Mouse (Mus musculus) cerebellum, postnatal 4 days (tissue): ENCODE data around the gene Zfp759.
A peak's percentile ranks its signal among the peaks of the same experiment; 100 is the strongest.
"Not testable (repeated sequence)": the region's sequence is repeated elsewhere in the genome, so short reads cannot be mapped to it uniquely, and the experiment has no call there.

Experiments
- DNase-seq, 2 experiments: peaks; one replicate each; pipeline ENCODE4 v3.0.0; 2022; ENCODE audit warnings: low spot score in 2 of 2, mixed read lengths in 1 of 2

Gene Zfp759

GRCm38 (mm10) chr13:67121360-67121759, at the start of gene Zfp759:
TSS of gene Zfp759 (plus strand) at chr13:67121660.
- not testable (repeated sequence) for DNase-seq

- no peak for DNase-seq
Measured at GRCm38 (mm10) chr13:67072786-67073185, 48.7 kb upstream of the Zfp759 start.

GRCm38 (mm10) chr13:67077244-67077643, 44.2 kb upstream of the Zfp759 start:
- no peak for DNase-seq

GRCm38 (mm10) chr13:67081142-67081713, 40.2 kb upstream of the Zfp759 start:
- DNase-seq = peak; percentile 30 to 45

- DNase-seq = no peak
Measured at GRCm38 (mm10) chr13:67081946-67082345, 39.5 kb upstream of the Zfp759 start.

- DNase-seq = no peak
Measured at GRCm38 (mm10) chr13:67090154-67090553, 31.3 kb upstream of the Zfp759 start.

- DNase-seq = no peak
Measured at GRCm38 (mm10) chr13:67097876-67098275, 23.6 kb upstream of the Zfp759 start, which contains the start of gene Zfp708. TSS of gene Zfp708 (minus strand) at chr13:67097976.

- DNase-seq = no peak
Measured at GRCm38 (mm10) chr13:67107681-67108080, 13.8 kb upstream of the Zfp759 start.

GRCm38 (mm10) chr13:67108194-67108820, 13.2 kb upstream of the Zfp759 start, which contains the start of gene Gm28557:
TSS of gene Gm28557 (minus strand) at chr13:67108604.
- DNase-seq = peak; percentile 65 to 86

- no peak for DNase-seq
Measured at GRCm38 (mm10) chr13:67108821-67109206, 12.6 kb upstream of the Zfp759 start.

GRCm38 (mm10) chr13:67112096-67112495, 9.4 kb upstream of the Zfp759 start:
- DNase-seq = no peak

GRCm38 (mm10) chr13:67113287-67113686, 8.2 kb upstream of the Zfp759 start:
- DNase-seq = no peak

- DNase-seq = not testable (repeated sequence)
Measured at GRCm38 (mm10) chr13:67116163-67116562, 5.3 kb upstream of the Zfp759 start, which contains the start of gene Rslcan18. TSS of gene Rslcan18 (minus strand) at chr13:67116263.

- DNase-seq = no peak
Measured at GRCm38 (mm10) chr13:67124460-67124859, 3.0 kb downstream of the Zfp759 start.

- not testable (repeated sequence) for DNase-seq
Measured at GRCm38 (mm10) chr13:67127507-67127906, 6.0 kb downstream of the Zfp759 start.

- peak; percentile 46 to 69 for DNase-seq
Measured at GRCm38 (mm10) chr13:67128038-67128721, 6.7 kb downstream of the Zfp759 start.

- DNase-seq = not testable (repeated sequence)
Measured at GRCm38 (mm10) chr13:67166122-67166521, 44.7 kb downstream of the Zfp759 start.

- DNase-seq = peak in 1 of 2 experiments; percentile 43
Measured at GRCm38 (mm10) chr13:67172991-67173722, 51.7 kb downstream of the Zfp759 start, which contains the start of gene Rsl1. TSS of gene Rsl1 (plus strand) at chr13:67173182.

- DNase-seq = no peak
Measured at GRCm38 (mm10) chr13:67173723-67174055, 52.2 kb downstream of the Zfp759 start.
